Mouse (Mus musculus) embryonic facial prominence, embryonic 11.5 days (tissue): ENCODE measurements at regions not wholly inside any gene's neighbourhood (a gene's known extent, or its start where the extent isn't known, plus 50 kb on each side); places are given as distances from the start of the nearest gene placed in this dataset.
"Not testable (repeated sequence)": the region's sequence is repeated elsewhere in the genome, so short reads cannot be mapped to it uniquely, and the experiment has no call there.

Experiments
- ATAC-seq: fragments of 200-750 bp; cut with Nextera tagmentation; replicated peaks from 2 replicates; pipeline ENCODE4 v1.8.0; 2017; ENCODE audit warnings: low read depth; ENCODE audit not compliant: insufficient number of reproducible peaks, low FRiP score, low TSS enrichment
- DNase-seq: peaks from one replicate; pipeline ENCODE4 v3.0.0-alpha.2; 2015; ENCODE audit warnings: low spot score
- H3K27ac ChIP-seq: fragments of 300-500 bp; sonication (generic); replicated peaks from 2 replicates; pipeline ENCODE4 v1.5.1; 2014; ENCODE audit warnings: mild to moderate bottlenecking, low read depth, low read length, control low read depth
- H3K27me3 ChIP-seq: fragments of 300-500 bp; sonication (generic); 2 replicates; pipeline ENCODE4 v1.6.1; 2014; ENCODE audit warnings: mild to moderate bottlenecking, low read length, moderate library complexity, mixed read lengths; ENCODE audit not compliant: control insufficient read depth, insufficient read depth
- H3K36me3 ChIP-seq: fragments of 300-500 bp; sonication (generic); replicated peaks from 2 replicates; pipeline ENCODE4 v1.6.1; 2014; ENCODE audit warnings: low read depth, mild to moderate bottlenecking, low read length, moderate library complexity, mixed read lengths; ENCODE audit not compliant: control insufficient read depth, insufficient read depth
- H3K4me1 ChIP-seq: fragments of 300-500 bp; sonication (generic); 2 replicates; pipeline ENCODE4 v1.6.1; 2014; ENCODE audit warnings: low read length, mixed read lengths; ENCODE audit not compliant: control insufficient read depth, insufficient read depth
- H3K4me2 ChIP-seq: fragments of 300-500 bp; sonication (generic); 2 replicates; pipeline ENCODE4 v1.6.1; 2014; ENCODE audit warnings: low read depth, mild to moderate bottlenecking, control low read depth, low read length, moderate library complexity
- H3K4me3 ChIP-seq: fragments of 300-500 bp; sonication (generic); 2 replicates; pipeline ENCODE4 v1.5.1; 2014; ENCODE audit warnings: low read depth, low read length, control low read depth
- H3K9ac ChIP-seq: fragments of 300-500 bp; sonication (generic); replicated peaks from 2 replicates; pipeline ENCODE4 v1.6.1; 2014; ENCODE audit warnings: mild to moderate bottlenecking, control low read depth, low read length
- H3K9me3 ChIP-seq: fragments of 300-500 bp; sonication (generic); replicated peaks from 2 replicates; pipeline ENCODE4 v1.6.1; 2016; ENCODE audit warnings: mild to moderate bottlenecking, low read length, inconsistent platforms, mixed read lengths; ENCODE audit not compliant: control insufficient read depth
- WGBS: fragments of 180-500 bp; shearing (Covaris S2); extraction: QIAGEN DNeasy Blood & Tissue Kit; methylation state at CpG from one replicate; pipeline ENCODE4 v1.1.7; 2014; 5-methylcytosine and 5-hydroxymethylcytosine counted together

DNA sequence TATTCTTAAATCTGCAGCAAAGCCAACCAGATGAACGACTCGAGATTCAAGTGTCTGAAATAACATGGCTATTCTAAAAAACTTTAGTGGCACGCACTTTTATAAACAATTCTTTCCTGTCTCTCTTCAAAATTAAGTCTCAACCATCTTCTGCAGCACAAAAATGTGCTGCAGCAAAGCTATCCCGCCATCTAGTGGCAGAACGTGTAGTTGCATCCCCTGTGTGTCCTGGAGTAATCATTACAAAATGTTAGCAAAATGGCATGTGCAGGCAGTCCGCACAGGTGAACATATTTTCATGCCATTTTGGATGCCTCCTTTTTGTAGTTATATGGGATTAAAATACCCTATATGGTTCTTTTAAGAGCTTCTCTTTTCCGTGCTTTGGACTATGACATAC, 293.1 kb upstream of the Slc7a14 start:
- Histone ChIP-seq H3K9ac (no peak overlapping the region), H3K9me3 (no peaks in the 10 kb centered on the region), H3K36me3 (no peaks in the 10 kb centered on the region), H3K27ac (no peak overlapping the region), H3K4me2 (no peak overlapping the region), H3K4me3 (no peak overlapping the region), H3K27me3 (no peaks in the 10 kb centered on the region), H3K4me1 (no peaks in the 10 kb centered on the region)
- WGBS: 22% methylated on average over 7 of the region's 7 CpGs
- DNase-seq (peak; percentile 89), ATAC-seq (no peak)

DNA sequence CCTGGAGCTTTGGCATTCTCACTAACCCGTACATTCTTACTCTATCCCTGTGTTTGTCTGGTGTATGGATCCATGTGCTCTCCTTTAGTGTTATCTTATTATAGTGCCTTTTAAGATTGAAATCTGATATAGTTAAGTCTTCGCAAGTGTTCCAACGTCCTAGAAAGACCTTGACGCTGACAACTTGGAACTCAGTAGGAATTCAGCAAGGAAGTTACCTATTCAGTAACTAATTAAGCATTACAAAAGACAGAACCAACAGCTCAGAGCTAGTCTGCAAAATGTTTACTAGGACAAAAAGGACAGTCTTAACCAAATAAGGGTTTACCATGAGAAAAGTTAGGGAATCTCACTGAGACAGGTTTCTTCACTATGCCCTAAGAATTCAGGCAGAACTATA, 286.4 kb upstream of the Slc7a14 start:
- not testable (repeated sequence) for DNase-seq, H3K36me3 ChIP-seq, H3K4me1 ChIP-seq, H3K9me3 ChIP-seq, ATAC-seq, H3K27ac ChIP-seq, H3K4me3 ChIP-seq, H3K4me2 ChIP-seq, H3K27me3 ChIP-seq, H3K9ac ChIP-seq
- WGBS: 68% methylated on average over 4 of the region's 4 CpGs

DNA sequence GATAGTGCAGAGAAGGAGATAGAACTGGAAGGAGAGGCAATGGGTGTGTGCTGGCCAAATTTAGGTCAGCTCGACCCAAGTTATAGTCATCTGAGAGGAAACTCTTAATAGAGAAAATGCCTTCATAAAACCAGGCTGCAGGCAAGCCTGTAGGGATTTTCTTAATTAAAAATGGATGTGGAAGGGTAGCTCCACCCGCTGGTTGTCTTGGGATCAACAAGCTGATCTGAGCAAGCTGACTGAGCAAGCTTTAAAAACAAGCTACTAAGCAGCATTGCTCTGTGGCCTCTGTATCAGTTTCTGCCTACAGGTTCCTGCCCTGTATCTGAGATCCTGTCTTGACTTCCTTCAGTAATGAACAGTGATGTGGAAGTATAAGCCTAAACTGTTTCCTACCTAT, 275.8 kb upstream of the Slc7a14 start:
- ATAC-seq (no peak), DNase-seq (peak; percentile 22)
- no peak overlapping the region for H3K4me2 ChIP-seq

DNA sequence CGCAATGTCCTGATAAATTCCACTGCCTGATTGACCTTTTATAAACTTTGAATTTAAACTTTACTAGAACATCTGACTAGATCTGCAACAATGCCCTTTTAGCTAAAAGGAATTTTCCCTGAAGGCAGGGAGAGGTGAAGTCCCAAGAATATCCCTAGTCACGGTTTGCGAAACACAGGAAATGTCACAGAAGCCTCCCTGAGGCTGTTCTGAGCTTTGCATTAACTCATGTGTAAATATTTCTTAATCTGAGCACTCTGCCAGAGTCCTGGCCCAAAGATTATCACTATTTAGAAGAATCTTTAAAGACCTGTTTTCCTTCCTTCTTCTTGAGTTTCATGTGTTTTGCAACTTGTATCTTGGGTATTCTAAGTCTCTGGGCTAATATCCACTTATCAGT, 263.7 kb upstream of the Slc7a14 start:
- WGBS: 80% methylated on average over 3 of the region's 3 CpGs
- no peak for ATAC-seq
- no peak overlapping the region for H3K4me3 ChIP-seq
- H3K4me2 ChIP-seq: no peak overlapping the region
- no peaks in the 10 kb centered on the region for H3K27me3 ChIP-seq
- no peaks in the 10 kb centered on the region for H3K4me1 ChIP-seq
- no peak overlapping the region for H3K9ac ChIP-seq
- H3K9me3 ChIP-seq: no peaks in the 10 kb centered on the region
- DNase-seq: no peak
- no peak overlapping the region for H3K27ac ChIP-seq
- H3K36me3 ChIP-seq: no peaks in the 10 kb centered on the region

More for the DNA sequence above, 275.8 kb upstream of the Slc7a14 start:
- Histone ChIP-seq H3K4me3 (no peak overlapping the region), H3K27me3 (no peaks in the 10 kb centered on the region), H3K36me3 (no peaks in the 10 kb centered on the region), H3K9me3 (no peaks in the 10 kb centered on the region), H3K27ac (no peak overlapping the region), H3K4me1 (no peaks in the 10 kb centered on the region), H3K9ac (no peak overlapping the region)
- whole genome bisulfite sequencing: 56% methylated on average over 2 of the region's 2 CpGs
